Mouse (Mus musculus) stomach, embryonic 16.5 days (tissue): ENCODE results near the gene Ola1. TPM values are rescaled to one million over a fixed set of nuclear protein-coding genes. Genes with fewer than 3 reads are reported as not detected.

ENCODE experiments used
- ATAC-seq: fragments of 200-750 bp; cut with Nextera tagmentation; 2 replicates; pipeline ENCODE4 v1.8.0; 2017; ENCODE audit warnings: moderate number of reproducible peaks, moderate TSS enrichment; ENCODE audit not compliant: insufficient read depth, low FRiP score
- H3K27ac ChIP-seq: fragments of 300-500 bp; sonication (generic); 2 replicates; pipeline ENCODE4 v1.5.1; 2014; ENCODE audit warnings: low read length
- H3K27me3 ChIP-seq: fragments of 300-500 bp; sonication (generic); 2 replicates; pipeline ENCODE4 v1.6.1; 2014; ENCODE audit warnings: low read length, control low read depth, mixed read lengths; ENCODE audit not compliant: control insufficient read depth, insufficient read depth
- H3K36me3 ChIP-seq: fragments of 300-500 bp; sonication (generic); 2 replicates; pipeline ENCODE4 v1.6.1; 2014; ENCODE audit warnings: low read length; ENCODE audit not compliant: control insufficient read depth, insufficient read depth
- H3K4me1 ChIP-seq: fragments of 300-500 bp; sonication (generic); 2 replicates; pipeline ENCODE4 v1.6.1; 2014; ENCODE audit warnings: low read length, control low read depth, mixed read lengths; ENCODE audit not compliant: control insufficient read depth, insufficient read depth
- H3K4me2 ChIP-seq: fragments of 300-500 bp; sonication (generic); 2 replicates; pipeline ENCODE4 v1.6.1; 2014; ENCODE audit warnings: low read depth, low read length, mixed read lengths
- H3K4me3 ChIP-seq: fragments of 300-500 bp; sonication (generic); replicated peaks from 2 replicates; pipeline ENCODE4 v1.5.1; 2014; ENCODE audit warnings: mild to moderate bottlenecking, low read length
- H3K9ac ChIP-seq: fragments of 300-500 bp; sonication (generic); 2 replicates; pipeline ENCODE4 v1.6.1; 2014; ENCODE audit warnings: low read length
- H3K9me3 ChIP-seq: fragments of 300-500 bp; sonication (generic); replicated peaks from 2 replicates; pipeline ENCODE4 v1.6.1; 2016; ENCODE audit warnings: low read length, control low read depth; ENCODE audit not compliant: control insufficient read depth
- WGBS: fragments of 180-500 bp; shearing (Covaris S2); extraction: QIAGEN DNeasy Blood & Tissue Kit; methylation state at CpG from one replicate; pipeline ENCODE4 v1.1.7; 2014; 5-methylcytosine and 5-hydroxymethylcytosine counted together
- polyA plus RNA-seq: library from polyadenylated mRNA; unstranded; fragments of >200 nt; fragmentation: Nextera tagmentation; extraction: Ambion mirVana; gene quantifications from 2 replicates; pipeline ENCODE4 v1.2.1, GENCODE M21; 2015

Gene Ola1
- polyA plus RNA-seq, 1 experiment from 2014 or later, result 80.8 TPM

GRCm38 (mm10) chr2:73127686-73128085 lies 91.0 kb downstream of the Ola1 start:
- H3K27ac ChIP-seq, result no peak overlapping the region
- no peaks in the 10 kb centered on the region for H3K4me1 ChIP-seq
- no peaks in the 10 kb centered on the region for H3K36me3 ChIP-seq
- H3K9ac ChIP-seq, result no peak overlapping the region
- no peak for ATAC-seq
- H3K4me2 ChIP-seq, result no peak overlapping the region
- H3K27me3 ChIP-seq, result no peaks in the 10 kb centered on the region
- H3K4me3 ChIP-seq, result no peak overlapping the region
- 64% methylated on average over 1 of the region's 1 CpGs for WGBS
- H3K9me3 ChIP-seq, result no peaks in the 10 kb centered on the region

- no peaks in the 10 kb centered on the region for H3K36me3 ChIP-seq
- no peak overlapping the region for H3K9ac ChIP-seq
- H3K4me2 ChIP-seq, result no peak overlapping the region
- no peaks in the 10 kb centered on the region for H3K9me3 ChIP-seq
- no peak overlapping the region for H3K4me3 ChIP-seq
- H3K27ac ChIP-seq, result no peak overlapping the region
- WGBS, result 89% methylated on average over 2 of the region's 2 CpGs
- no peak for ATAC-seq
- H3K27me3 ChIP-seq, result no peaks in the 10 kb centered on the region
- H3K4me1 ChIP-seq, result no peaks in the 10 kb centered on the region
These were observed 99.9 kb downstream of the Ola1 start for GRCm38 (mm10) chr2:73118781-73119180.

- WGBS, result 85% methylated on average over 5 of the region's 5 CpGs
- no peak for ATAC-seq
These were observed 111.6 kb downstream of the Ola1 start for GRCm38 (mm10) chr2:73107089-73107488.

GRCm38 (mm10) chr2:73096491-73096890 lies 122.2 kb downstream of the Ola1 start:
- Histone ChIP-seq H3K36me3 (peaks cover 7% of the 10 kb centered on the region; the same call in 1 of the 2 replicates), H3K4me2 (no peak overlapping the region), H3K4me3 (no peak overlapping the region), H3K27ac (no peak overlapping the region), H3K9ac (no peak overlapping the region), H3K27me3 (no peaks in the 10 kb centered on the region), H3K9me3 (no peaks in the 10 kb centered on the region), H3K4me1 (no peaks in the 10 kb centered on the region)
- no peak for ATAC-seq
- 61% methylated on average over 3 of the region's 3 CpGs for WGBS

More at GRCm38 (mm10) chr2:73107089-73107488, 111.6 kb downstream of the Ola1 start:
- Histone ChIP-seq H3K4me2 (no peak overlapping the region), H3K9me3 (no peaks in the 10 kb centered on the region), H3K4me3 (no peak overlapping the region), H3K27me3 (no peaks in the 10 kb centered on the region), H3K9ac (no peak overlapping the region), H3K4me1 (no peaks in the 10 kb centered on the region), H3K36me3 (no peaks in the 10 kb centered on the region), H3K27ac (no peak overlapping the region)

DNA sequence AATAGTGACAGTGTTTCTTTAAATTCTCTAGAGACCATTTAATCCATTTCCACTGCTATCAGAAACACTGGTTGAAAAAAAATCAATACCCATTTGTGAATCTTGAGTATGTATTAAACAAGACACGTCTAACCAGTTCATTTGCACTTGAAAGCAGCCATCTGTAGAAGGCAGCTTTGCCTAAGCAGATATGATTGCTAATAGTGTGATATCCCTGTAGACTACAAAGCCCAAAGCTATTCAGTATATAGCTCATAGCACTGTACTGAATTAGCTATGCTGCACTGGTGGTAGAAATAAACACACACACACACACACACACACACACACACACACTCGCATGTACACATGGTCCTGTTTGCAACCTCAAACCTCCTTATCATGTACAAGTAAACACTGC lies 123.4 kb downstream of the Ola1 start:
- Histone ChIP-seq H3K4me3 (no peak overlapping the region), H3K4me1 (no peaks in the 10 kb centered on the region), H3K4me2 (no peak overlapping the region), H3K36me3 (peaks cover 7% of the 10 kb centered on the region; the same call in 1 of the 2 replicates), H3K27ac (no peak overlapping the region), H3K27me3 (no peaks in the 10 kb centered on the region), H3K9ac (no peak overlapping the region), H3K9me3 (no peaks in the 10 kb centered on the region)
- ATAC-seq, result no peak
- WGBS, result 45% methylated on average over 2 of the region's 2 CpGs

DNA sequence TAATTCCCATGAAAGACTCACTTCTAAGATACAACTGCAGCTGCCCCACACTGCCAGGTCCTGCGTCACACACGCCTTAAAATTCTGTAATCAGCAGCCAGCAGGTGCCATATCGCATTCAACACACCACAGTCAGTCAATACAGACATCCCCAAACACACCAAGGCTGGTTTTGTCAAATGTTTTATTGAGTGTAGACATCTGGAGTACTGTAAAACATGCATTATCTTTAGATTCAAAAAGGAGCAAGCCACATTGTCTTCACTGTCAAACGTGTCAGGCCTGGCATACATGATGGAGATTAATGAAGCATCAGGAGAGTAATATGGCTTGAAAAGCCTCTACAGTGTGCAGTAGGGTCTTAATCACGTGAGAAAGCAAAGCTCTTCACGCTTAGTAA lies 125.7 kb downstream of the Ola1 start:
- no peak overlapping the region for H3K9ac ChIP-seq
- 71% methylated on average over 6 of the region's 6 CpGs for WGBS
- no peak overlapping the region for H3K4me3 ChIP-seq
- no peaks in the 10 kb centered on the region for H3K27me3 ChIP-seq
- H3K27ac ChIP-seq, result no peak overlapping the region
- no peaks in the 10 kb centered on the region for H3K9me3 ChIP-seq
- ATAC-seq, result peak; percentile 21; the same call in 1 of the 2 replicates
- H3K4me2 ChIP-seq, result no peak overlapping the region
- H3K4me1 ChIP-seq, result 0 out of 2 replicates have a peak, but pooled peaks cover 5% of the 10 kb centered on the region
- peaks cover 7% of the 10 kb centered on the region; the same call in 1 of the 2 replicates for H3K36me3 ChIP-seq

DNA sequence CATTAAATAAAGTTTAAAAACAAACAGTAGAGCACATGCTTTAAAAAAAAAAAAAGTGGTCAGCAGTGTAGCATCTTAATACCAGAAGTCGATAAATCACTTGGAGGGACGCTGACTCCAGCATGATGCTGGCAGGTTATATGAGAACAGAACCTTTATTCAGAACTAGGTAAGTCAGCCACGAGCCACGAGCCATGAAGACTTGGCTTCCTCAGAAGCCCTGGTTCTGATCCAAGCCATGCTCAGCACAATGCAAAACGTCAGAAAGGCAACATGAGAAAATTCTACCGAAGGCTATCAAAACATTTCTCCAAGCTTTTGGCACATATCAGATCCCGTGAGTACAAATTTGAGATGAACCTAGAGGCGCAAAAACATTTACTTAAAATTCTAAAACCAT lies 127.4 kb downstream of the Ola1 start:
- H3K9me3 ChIP-seq, result no peaks in the 10 kb centered on the region
- H3K4me2 ChIP-seq, result no peak overlapping the region
- no peak overlapping the region for H3K4me3 ChIP-seq
- peaks cover 7% of the 10 kb centered on the region; the same call in 1 of the 2 replicates for H3K36me3 ChIP-seq
- no peaks in the 10 kb centered on the region for H3K27me3 ChIP-seq
- H3K27ac ChIP-seq, result no peak overlapping the region
- no peak for ATAC-seq
- H3K9ac ChIP-seq, result no peak overlapping the region
- 79% methylated on average over 8 of the region's 8 CpGs for WGBS
- 0 out of 2 replicates have a peak, but pooled peaks cover 11% of the 10 kb centered on the region for H3K4me1 ChIP-seq

DNA sequence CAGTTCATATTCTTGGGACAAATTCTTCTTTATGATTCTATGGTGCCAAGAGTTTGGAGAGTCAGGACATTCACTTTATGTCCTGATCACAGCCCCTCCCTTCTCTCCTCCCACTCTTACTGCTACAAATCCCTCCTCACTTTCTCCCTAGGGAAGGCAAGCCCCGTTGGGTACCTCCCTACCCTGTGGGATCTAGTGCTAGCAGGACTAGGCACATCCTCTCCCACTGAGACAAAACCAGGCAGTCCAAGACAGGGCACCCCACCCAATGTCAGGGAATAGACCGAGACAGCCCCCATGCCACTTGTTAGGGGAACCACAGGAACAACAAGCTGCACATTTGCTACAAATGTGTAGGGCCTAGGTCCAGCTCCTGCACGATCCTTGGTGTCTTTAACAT lies 131.1 kb downstream of the Ola1 start:
- Histone ChIP-seq H3K9me3 (no peaks in the 10 kb centered on the region), H3K4me3 (no peak overlapping the region), H3K9ac (no peak overlapping the region), H3K4me2 (no peak overlapping the region), H3K36me3 (peaks cover 7% of the 10 kb centered on the region; the same call in 1 of the 2 replicates), H3K4me1 (peaks cover 22% of the 10 kb centered on the region), H3K27ac (no peak overlapping the region), H3K27me3 (no peaks in the 10 kb centered on the region)
- no peak for ATAC-seq
- WGBS, result 59% methylated on average over 3 of the region's 3 CpGs

- Histone ChIP-seq H3K27me3 (no peaks in the 10 kb centered on the region), H3K4me1 (peaks cover 22% of the 10 kb centered on the region), H3K4me2 (no peak overlapping the region), H3K9me3 (no peaks in the 10 kb centered on the region), H3K9ac (no peak overlapping the region), H3K27ac (no peak overlapping the region), H3K4me3 (no peak overlapping the region), H3K36me3 (no peaks in the 10 kb centered on the region)
- WGBS, result 25% methylated on average over 8 of the region's 8 CpGs
- ATAC-seq, result peak; percentile 81; the same call in 1 of the 2 replicates
These were observed 132.9 kb downstream of the Ola1 start for GRCm38 (mm10) chr2:73085669-73086304.
